Comparison of ENCODE assay signal across 24 mouse cellular contexts in the genomic region with DNA sequence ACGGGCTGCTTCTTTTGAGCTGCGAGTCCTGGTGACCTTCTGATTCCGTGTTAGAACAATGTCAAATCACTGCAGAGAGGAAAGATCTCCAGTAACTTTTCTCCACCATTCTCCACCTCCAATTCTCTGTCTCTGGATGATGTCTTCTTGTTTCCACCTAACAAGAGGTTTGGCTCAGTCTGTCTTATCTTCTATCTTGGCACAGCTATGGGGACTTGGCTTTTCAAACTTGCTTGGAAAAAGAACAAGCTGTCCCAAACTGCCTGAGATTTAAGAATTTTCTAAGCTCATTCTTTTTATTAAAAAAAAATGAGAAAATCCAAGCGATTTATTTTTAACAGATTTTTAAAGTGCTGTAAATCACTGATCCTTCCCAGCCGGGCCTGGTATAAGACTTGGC.
A peak's percentile ranks its signal among the peaks of the same experiment; 100 is the strongest.
DNase-seq lines count a peak whose midpoint lies in the region; ATAC-seq and TF ChIP-seq lines count a peak whose summit lies in the region.
"Had no signal": no experiment of that assay in that cellular context is flagged by ENCODE, and none has a peak within 500 bp of the region (broad histone marks: within the 10 kb centered on the region; RNA-seq: fewer than 3 reads in every experiment).

No protein-coding gene starts in this region.

- 79% methylated on average over 5 of the region's 5 CpGs for WGBS in forebrain, postnatal 0 days
- WGBS in forebrain, embryonic 10.5 days: 89% methylated on average over 5 of the region's 5 CpGs
- 65% methylated on average over 5 of the region's 5 CpGs for WGBS in lung, adult 2 months

- no peaks in the 10 kb centered on the region for H3K27me3 ChIP-seq in forebrain, postnatal 0 days (ENCODE audit: insufficient read depth, low read length)
- no peaks in the 10 kb centered on the region for H3K27me3 ChIP-seq in forebrain, embryonic 10.5 days (ENCODE audit: poor library complexity, severe bottlenecking)
- H3K27me3 ChIP-seq: heart, embryonic 13.5 days had no signal

- no peak overlapping the region for H3K4me2 ChIP-seq in forebrain, postnatal 0 days (ENCODE audit: low read depth)
- H3K4me2 ChIP-seq: heart, embryonic 13.5 days; hindbrain, embryonic 14.5 days had no signal

- ATAC-seq in forebrain, postnatal 0 days: no peak
- ATAC-seq: activated CD4-positive, CD25-positive, alpha-beta regulatory T cell, adult 4 months; forebrain, embryonic 14.5 days; hindbrain, postnatal 0 days had no signal

- no peak overlapping the region for H3K4me3 ChIP-seq in forebrain, postnatal 0 days (ENCODE audit: low read depth, low read length)
- no peak overlapping the region for H3K4me3 ChIP-seq in forebrain, embryonic 10.5 days
- H3K4me3 ChIP-seq in layer of hippocampus, adult 2 months: no peak overlapping the region
- H3K4me3 ChIP-seq in lung, adult 2 months (replicated peaks; ENCODE audit: extremely low read depth, low read depth, low read length): no peak overlapping the region
- H3K4me3 ChIP-seq: heart, adult 2 months; heart, embryonic 10.5 days; heart, embryonic 13.5 days had no signal

- H3K9ac ChIP-seq in forebrain, postnatal 0 days: no peak overlapping the region
- H3K9ac ChIP-seq: heart, embryonic 13.5 days; hindbrain, embryonic 14.5 days had no signal

- H3K27ac ChIP-seq in forebrain, postnatal 0 days (ENCODE audit: low read depth, low read length): no peak overlapping the region
- no peak overlapping the region for H3K27ac ChIP-seq in forebrain, embryonic 10.5 days
- 0 out of 2 replicates have a peak overlapping the region, but pooled peaks have one; percentile 23 for H3K27ac ChIP-seq in layer of hippocampus, adult 2 months
- H3K27ac ChIP-seq: heart, adult 2 months; heart, embryonic 10.5 days; heart, embryonic 13.5 days; hindbrain, embryonic 14.5 days; hindbrain, postnatal 0 days had no signal

- no peaks in the 10 kb centered on the region for H3K4me1 ChIP-seq in forebrain, postnatal 0 days (ENCODE audit: insufficient read depth)
- peaks cover 8% of the 10 kb centered on the region for H3K4me1 ChIP-seq in forebrain, embryonic 10.5 days
- no peaks in the 10 kb centered on the region for H3K4me1 ChIP-seq in lung, adult 2 months (ENCODE audit: control insufficient read depth, insufficient read depth, low read length)
- H3K4me1 ChIP-seq: heart, embryonic 10.5 days; heart, embryonic 13.5 days had no signal

- H3K36me3 ChIP-seq in forebrain, postnatal 0 days (ENCODE audit: insufficient read depth): no peaks in the 10 kb centered on the region
- H3K36me3 ChIP-seq in forebrain, embryonic 10.5 days (replicated peaks): no peaks in the 10 kb centered on the region
- H3K36me3 ChIP-seq: heart, embryonic 10.5 days; heart, embryonic 13.5 days had no signal

- TF ChIP-seq CTCF in forebrain, postnatal 0 days (IDR thresholded peaks at IDR 0.05; ENCODE audit: low read depth): no peak
- TF ChIP-seq CTCF in layer of hippocampus, adult 2 months (conservative IDR thresholded peaks at IDR 0.05): no peak
- TF ChIP-seq CTCF in lung, adult 2 months (IDR thresholded peaks at IDR 0.05; ENCODE audit: insufficient read depth, low read length): no peak

- H3K9me3 ChIP-seq in forebrain, postnatal 0 days (ENCODE audit: low read length): no peaks in the 10 kb centered on the region
- H3K9me3 ChIP-seq in forebrain, embryonic 10.5 days: no peaks in the 10 kb centered on the region
- H3K9me3 ChIP-seq: heart, embryonic 10.5 days; heart, embryonic 13.5 days had no signal

- peak; percentile 26 for DNase-seq in forebrain, postnatal 0 days
- DNase-seq in forebrain, embryonic 10.5 days (ENCODE audit: extremely low spot score, low spot score): no peak
- peak in 1 of 2 experiments; percentile 4 for DNase-seq in layer of hippocampus, adult 2 months (ENCODE audit: low spot score in 2 of 2)
- no peak for DNase-seq in layer of hippocampus, postnatal 36 days
- peak; percentile 0 for DNase-seq in lung, postnatal 36 days
- no peak for DNase-seq in lung, adult 2 months
- peak; percentile 51 for DNase-seq in brain, adult 2 months (ENCODE audit: low read depth, low spot score)
- no peak for DNase-seq in ovary, postnatal 10 days (ENCODE audit: low spot score)
- DNase-seq: adrenal gland, adult 8-10 months; adrenal gland, postnatal 25 days; cerebellum, adult 18-20 months; cerebellum, adult 9-10 months; cerebellum, postnatal 14 days; gastrocnemius, postnatal 10 days; gastrocnemius, postnatal 36 days; heart, adult 2 months; heart, postnatal 14 days; heart, postnatal 4 days had no signal

- no peak for TF ChIP-seq POLR2A in lung, adult 2 months (IDR thresholded peaks at IDR 0.05; ENCODE audit: borderline replicate concordance, extremely low read depth, low read depth, low read length)

Comparison
In these comparisons a context has a peak if more than half of its experiments do, and no peak if none do; other contexts are left out.
1. DNase-seq: peak in forebrain, postnatal 0 days (single experiment), lung, postnatal 36 days (single experiment) and brain, adult 2 months (single experiment); none in forebrain, embryonic 10.5 days (single experiment), layer of hippocampus, postnatal 36 days (0 of 2), lung, adult 2 months (single experiment) and ovary, postnatal 10 days (single experiment).